Mouse (Mus musculus) brain, embryonic 14.5 days (tissue): ENCODE measurements at regions not wholly inside any gene's neighbourhood (a gene's known extent, or its start where the extent isn't known, plus 50 kb on each side); places are given as distances from the start of the nearest gene placed in this dataset.

Experiments used
- CTCF ChIP-seq: fragments of 200-500 bp; IDR thresholded peaks from 2 replicates; pipeline ENCODE4 v1.5.1; 2012; ENCODE audit warnings: inconsistent platforms, mild to moderate bottlenecking, moderate library complexity, borderline replicate concordance; ENCODE audit not compliant: insufficient read depth, insufficient read length; ENCODE audit errors: extremely low read depth
- POLR2A ChIP-seq: fragments of 200-500 bp; IDR thresholded peaks from 2 replicates; pipeline ENCODE4 v1.6.1; 2012; ENCODE audit warnings: mild to moderate bottlenecking, inconsistent platforms, borderline replicate concordance; ENCODE audit not compliant: poor library complexity, insufficient read depth, insufficient read length, severe bottlenecking; ENCODE audit errors: extremely low read depth

DNA sequence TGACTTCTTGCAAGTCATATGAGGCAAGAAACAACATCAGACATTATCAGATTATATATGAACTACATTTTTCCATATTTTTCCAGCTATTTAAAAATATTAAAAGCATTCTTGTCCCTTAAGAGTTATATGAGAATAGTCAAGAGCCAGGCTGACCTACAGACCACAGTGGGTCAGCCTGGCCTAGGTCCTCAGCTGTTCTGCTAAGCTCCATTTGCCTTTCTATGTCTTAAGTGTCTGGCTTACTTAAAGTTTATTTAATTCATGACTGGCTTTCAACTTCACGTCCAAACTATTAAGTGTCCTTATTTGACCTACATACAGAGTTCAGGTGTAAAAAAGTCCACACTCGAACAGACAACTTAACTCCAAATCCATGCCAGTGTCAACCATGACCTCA is 58.1 kb upstream of the Slc22a22 start:
- TF ChIP-seq POLR2A (no peak), CTCF (no peak)
